Mouse (Mus musculus): ENCODE measurements around the gene Ccdc152. TPM values are rescaled to one million over a fixed set of nuclear protein-coding genes. Genes with fewer than 3 reads are reported as not detected.

Ccdc152 gene
- under 1 TPM in 2 of 4 experiments, not detected in 2; 0.24 to 0.41 TPM for total RNA-seq (2022)

- DNase-seq (ENCODE audit: low spot score in 2 of 2), result no peak
Measured at GRCm38 (mm10) chr15:3303426-3303825, at the start of gene Ccdc152. Gene Ccdc152 (minus strand): TSS chr15:3303526.

DNA sequence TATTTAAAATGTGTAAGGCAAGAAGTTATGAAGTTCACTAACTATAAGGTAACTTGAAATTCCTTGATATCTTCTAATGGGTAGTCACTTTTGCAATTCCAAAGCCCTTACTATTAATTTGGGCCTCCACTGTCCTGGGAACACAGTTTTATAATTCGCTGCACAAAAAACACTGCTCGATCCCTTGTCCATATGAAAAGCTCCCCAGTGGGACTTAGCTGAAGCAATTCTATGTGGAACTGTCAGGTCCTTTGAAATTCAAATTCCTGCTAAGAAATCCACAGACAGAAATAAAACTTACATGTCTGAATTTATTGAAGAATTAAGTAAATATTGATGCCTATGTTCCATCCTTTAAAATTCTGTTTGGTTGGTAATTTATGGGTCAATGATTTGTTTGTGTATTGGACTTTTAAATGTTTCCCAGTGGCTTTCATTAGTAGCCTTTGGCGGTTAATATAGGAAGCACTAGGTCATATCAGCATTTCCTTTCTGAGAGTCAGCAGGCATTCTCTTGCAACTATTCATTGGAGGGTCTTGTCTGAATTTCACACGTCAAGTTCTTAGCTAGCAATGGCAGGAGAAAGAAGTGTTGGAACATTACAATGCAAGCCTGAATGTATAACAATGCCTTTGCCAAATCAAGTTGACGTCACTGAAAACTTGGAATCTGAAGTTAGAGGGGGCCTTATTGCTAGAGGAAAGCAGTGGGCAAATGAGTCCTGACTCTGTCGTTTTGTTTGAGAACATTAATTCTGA is 46.2 kb upstream of the Ccdc152 start:
- DNase-seq (ENCODE audit: low spot score in 2 of 2), result no peak

DNA sequence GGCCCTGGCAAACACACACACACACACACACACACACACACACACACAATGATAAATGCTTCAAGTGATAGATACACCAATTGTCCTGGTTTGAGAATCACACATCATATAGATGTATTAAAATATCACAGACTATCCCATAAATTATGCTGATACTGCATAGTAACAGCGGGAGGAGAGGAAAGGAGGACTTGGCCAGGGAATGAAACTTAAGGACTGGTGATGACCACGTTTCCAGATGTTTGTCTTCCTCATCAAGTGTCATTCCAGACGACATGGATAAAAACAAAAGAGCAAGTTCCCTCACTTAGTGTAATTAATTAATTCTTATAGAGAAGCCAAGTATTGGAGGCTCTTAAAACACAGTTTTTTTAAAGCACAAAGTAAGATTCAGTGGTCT is 43.4 kb upstream of the Ccdc152 start:
- no peak for DNase-seq (ENCODE audit: low spot score in 2 of 2)

- no peak for DNase-seq (ENCODE audit: low spot score in 2 of 2)
Measured at GRCm38 (mm10) chr15:3344555-3344954, 41.2 kb upstream of the Ccdc152 start.

DNA sequence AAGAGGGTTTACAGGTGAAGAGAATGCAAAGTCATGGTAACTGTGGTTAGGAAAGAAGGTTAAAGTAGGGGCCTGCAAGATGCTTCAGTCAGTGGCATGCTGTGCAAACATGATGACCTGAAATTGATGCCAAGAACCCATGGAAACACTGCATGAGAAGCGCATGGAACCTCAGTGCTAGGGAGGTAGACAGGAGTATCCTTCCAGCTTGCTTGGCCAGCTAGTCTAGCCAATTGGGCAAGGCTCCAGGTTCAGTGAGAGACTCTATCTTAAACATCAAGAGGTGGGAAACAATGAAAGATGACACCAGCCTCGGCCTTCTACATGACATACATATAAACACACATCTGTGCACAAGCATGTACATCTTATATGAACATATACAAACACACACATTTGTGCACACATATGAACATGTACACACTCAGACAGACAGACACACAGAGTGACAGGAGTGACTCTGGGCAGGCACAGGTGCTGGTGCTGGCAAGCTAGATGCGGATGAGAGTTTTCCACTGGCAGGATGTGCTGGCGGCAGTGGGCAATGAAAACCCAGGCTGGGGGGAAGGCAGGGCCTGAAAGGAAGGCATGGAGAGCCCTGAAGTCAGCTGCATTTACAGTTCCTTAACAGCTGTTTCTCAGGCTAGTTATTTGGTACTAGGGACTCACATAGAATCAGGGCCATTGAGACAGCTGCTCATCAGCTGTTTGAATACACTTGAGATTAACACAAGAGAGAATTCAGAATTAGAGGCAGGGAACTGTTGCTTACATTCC is 38.7 kb upstream of the Ccdc152 start:
- peak; percentile 29 to 50 for DNase-seq (ENCODE audit: low spot score in 2 of 2)

DNA sequence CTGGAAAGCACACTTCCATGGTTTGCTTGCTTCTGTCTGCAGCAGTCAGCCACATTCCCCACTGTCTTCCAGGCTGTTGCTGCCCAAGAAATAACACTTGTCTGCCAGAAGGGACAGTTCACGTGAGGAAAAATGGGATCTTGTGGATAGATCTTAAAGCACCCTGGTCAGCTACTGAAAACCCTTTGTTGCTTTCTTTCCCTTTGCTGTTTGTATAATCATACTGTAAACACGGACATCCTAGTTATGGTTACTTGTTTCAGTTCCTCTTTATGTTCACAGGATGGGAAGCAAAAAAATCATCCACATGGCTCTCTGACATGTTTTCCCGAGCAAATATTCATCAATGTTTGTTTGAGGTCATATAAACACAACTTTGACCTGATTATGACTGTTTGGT is 36.5 kb upstream of the Ccdc152 start:
- DNase-seq (ENCODE audit: low spot score in 2 of 2), result no peak

DNA sequence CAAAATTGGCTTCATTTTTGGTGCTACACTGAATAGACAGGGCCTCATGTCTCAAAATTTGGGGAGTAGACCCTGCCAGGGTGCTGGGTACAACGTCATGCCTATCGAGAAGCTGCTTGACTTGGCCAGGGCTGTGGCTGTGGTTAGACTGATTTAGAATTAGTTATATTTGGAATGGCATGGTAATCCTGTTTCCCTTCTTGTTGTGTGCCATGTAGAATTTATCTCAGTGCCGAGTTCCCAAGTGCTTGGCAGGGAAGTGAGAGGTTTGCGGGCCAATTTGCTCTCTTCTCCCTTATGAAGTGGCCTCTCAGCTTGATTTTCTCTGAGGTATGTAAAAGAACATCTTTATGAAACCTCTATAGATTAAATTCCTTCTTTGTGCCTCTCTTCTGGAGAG is 29.2 kb upstream of the Ccdc152 start:
- peak in 1 of 2 experiments; percentile 33 for DNase-seq (ENCODE audit: low spot score in 2 of 2)

DNA sequence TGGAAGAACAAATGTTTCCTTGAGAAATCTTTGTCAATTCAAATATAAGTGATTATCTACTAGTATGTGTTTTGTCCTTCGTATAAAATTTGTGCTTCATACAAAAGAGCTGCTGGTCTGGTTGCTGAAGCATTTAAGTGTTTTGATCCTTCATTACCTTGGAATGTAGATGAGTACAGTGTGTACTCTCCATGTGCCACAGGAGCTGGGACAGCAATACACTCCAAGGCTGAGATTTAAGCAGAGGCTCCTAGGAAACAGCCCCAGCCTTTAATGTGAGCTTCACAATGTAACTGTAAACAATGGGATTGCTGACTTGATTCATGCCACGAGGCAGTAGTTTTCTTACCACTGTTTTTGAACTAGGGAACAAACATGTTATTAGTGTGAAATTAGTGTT is 28.5 kb upstream of the Ccdc152 start:
- no peak for DNase-seq (ENCODE audit: low spot score in 2 of 2)

DNA sequence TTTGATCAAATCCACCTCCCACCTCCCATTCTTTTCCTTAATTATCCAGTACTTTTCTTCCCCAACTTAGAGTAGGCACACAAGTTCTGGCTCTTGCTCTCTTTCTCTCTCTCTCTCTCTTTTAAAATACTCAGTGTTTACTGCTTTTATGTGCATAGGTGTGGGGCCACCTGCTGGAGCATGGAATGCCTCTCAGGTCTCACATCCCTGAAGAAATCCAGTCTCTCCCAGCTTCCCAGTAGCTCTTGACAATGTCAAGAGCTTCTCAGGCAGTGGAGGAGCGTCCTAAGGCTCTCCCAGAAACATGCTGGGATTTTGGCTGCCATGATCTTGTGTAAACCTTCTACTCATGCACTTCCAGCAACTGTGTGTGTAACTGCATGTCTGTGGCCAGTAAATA is 27.0 kb upstream of the Ccdc152 start:
- no peak for DNase-seq (ENCODE audit: low spot score in 2 of 2)

GRCm38 (mm10) chr15:3323041-3323440 is 19.7 kb upstream of the Ccdc152 start:
- DNase-seq (ENCODE audit: low spot score in 2 of 2), result no peak

DNA sequence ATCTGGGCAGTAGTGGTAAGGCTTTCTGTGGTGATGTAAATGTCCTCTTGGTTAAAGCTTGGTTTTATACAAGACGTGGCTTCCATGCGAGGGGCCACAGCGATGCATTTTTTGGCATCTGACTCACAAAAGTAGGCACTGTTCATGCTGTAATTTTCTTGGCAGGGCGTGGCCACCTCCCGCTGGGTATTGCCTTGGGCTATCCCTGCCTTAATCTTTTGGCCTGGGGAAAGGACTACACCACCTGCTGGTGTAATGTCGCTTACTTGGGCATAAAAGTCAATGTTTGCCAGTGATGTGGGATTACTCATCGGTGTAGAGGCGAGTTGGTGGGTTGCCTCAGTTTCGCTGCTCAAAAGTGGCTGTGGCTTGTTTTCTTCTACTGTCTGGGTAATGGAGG is 16.6 kb upstream of the Ccdc152 start:
- DNase-seq (ENCODE audit: low spot score in 2 of 2), result no peak

DNA sequence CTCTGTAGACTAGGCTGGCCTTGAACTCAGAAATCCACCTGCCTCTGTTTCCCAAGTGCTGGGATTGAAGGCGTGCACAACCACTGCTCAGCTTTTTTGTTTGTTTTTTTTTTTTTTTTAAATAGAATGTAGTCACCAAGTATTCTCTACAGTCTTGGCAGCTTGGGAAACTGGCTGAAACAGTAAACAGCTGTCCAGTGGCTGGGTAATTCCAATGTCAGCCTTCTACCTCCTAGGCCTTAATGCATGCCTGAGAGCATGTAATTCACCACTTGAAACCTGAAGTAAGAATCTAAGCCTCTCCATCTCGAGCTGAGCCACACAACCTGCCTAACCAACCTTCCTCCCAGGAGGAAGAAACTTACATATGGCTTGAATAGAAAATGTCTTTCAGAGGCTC is 13.3 kb upstream of the Ccdc152 start:
- DNase-seq (ENCODE audit: low spot score in 2 of 2), result no peak

DNA sequence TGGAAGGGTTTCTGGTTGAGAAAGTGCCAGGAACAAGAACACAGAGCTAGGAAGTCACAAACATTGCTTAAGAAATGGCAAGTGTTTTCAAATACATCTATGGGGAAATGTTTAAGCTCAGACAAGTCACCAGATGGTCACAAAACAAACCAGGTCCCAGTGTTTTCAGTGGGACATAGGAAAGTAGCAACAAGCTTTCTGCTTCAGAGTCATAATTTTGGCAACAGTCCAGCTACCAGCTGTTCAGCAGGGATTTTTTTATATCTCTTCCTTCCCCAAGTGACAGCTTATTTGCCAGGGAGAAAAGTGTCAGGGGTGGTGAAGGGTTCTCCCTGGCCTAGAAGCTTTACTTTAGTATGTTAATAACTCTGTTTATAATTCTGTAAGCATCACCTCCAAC is 9.6 kb upstream of the Ccdc152 start:
- DNase-seq (ENCODE audit: low spot score in 2 of 2), result no peak

- no peak for DNase-seq (ENCODE audit: low spot score in 2 of 2)
Measured at GRCm38 (mm10) chr15:3309856-3310255, 6.5 kb upstream of the Ccdc152 start.

DNA sequence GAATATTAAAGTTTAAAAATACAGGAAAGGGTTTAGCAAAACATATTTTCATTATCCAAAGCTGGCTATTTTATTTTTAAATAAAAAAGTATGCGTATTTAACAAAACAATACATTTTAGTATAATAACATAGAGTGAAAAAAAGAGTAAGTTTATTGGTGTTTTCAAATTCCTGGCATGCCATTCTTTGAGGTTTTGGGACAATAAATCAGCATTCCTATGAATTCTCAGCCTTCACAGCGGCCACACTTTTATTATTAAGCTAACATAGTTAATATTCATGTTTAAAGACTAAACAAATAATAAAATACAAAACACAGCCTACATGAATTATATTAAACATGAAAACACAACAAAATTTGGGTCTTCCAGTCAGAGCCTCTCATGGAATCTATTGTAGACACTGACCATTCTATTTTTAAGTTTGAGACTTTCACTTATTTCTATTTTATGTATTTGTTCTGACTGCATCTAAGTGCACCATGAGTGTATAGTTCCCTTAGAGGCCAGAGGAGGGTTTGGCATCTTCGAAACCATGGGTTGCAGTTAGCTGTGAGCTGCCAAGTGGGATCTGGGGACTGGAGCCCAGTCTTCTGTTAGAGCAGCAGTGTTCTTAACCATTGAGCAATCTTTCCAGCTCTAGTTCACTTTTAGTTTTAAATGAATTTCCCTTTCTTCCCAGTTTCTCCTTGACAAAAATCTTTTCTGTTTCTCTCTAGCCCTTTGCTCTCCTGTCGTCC is 2.8 kb downstream of the Ccdc152 start:
- DNase-seq (ENCODE audit: low spot score in 2 of 2), result no peak

GRCm38 (mm10) chr15:3297615-3298014 is 5.7 kb downstream of the Ccdc152 start:
- no peak for DNase-seq (ENCODE audit: low spot score in 2 of 2)

- DNase-seq (ENCODE audit: low spot score in 2 of 2), result no peak
Measured at GRCm38 (mm10) chr15:3295986-3296385, 7.3 kb downstream of the Ccdc152 start.

DNA sequence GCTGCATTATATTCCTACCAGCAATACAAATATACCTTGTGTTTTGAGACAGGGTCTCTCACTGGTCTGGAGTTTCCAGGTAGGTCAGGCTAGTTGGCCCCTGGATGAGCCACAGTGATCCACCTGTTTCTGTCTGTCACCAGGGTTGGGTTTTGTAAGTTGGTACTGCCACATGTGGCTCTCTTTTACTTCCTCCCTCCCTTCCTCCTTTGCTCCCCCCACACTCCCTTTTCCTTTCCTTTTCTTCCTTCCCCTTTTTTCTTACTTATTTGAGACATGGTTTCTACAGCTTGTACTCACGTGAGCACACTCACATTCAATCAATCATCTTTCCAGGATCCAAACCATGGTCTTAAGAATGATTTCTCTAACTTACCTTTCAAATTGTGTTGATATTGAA is 9.8 kb downstream of the Ccdc152 start:
- no peak for DNase-seq (ENCODE audit: low spot score in 2 of 2)

DNA sequence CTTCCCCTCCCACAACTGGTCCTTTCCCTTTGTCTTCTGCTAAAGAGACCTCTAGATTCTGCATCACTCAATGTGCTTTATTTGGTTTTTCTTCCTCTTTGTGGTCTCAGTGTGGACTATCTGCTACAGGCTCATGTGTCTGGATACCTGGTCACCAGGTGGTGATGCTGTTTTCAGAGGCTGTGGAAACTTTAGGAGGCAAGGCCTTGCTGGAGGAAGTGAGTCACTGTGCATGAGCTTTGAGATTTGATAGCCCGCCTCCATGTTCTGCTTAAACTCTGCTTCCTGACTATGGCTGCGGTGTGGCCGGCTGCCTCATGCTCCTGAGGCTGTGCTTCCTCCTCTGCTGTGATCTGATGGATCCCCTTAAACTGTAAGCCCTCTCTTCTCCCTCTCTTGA is 12.9 kb downstream of the Ccdc152 start:
- DNase-seq (ENCODE audit: low spot score in 2 of 2), result no peak

- DNase-seq (ENCODE audit: low spot score in 2 of 2), result no peak
Measured at GRCm38 (mm10) chr15:3286032-3286431, 17.3 kb downstream of the Ccdc152 start.

DNA sequence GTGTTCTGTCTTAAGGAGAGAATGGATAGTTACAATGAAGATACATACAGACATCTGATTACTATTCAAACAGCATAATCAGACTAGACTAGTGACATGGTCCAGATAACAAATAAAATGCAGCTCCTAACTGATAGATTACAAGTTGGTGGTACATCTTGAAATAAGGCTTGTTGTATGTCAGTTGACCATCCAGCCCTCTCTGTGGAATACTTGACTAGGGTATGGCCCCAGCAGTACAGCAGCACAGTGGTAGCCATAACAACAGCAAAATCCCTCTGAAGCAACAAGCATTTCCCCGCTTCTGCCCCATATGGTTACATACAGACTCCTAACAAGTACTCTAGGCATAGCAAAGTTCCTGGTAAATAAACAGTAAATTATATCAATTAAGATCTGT is 21.6 kb downstream of the Ccdc152 start:
- no peak for DNase-seq (ENCODE audit: low spot score in 2 of 2)

GRCm38 (mm10) chr15:3281216-3281615 is 22.1 kb downstream of the Ccdc152 start:
- DNase-seq (ENCODE audit: low spot score in 2 of 2), result no peak

Data from gastrocnemius, adult 8-10 months (tissue).